Mouse (Mus musculus) limb, embryonic 14.5 days (tissue): ENCODE results near the gene Ccdc122. TPM values are rescaled to one million over a fixed set of nuclear protein-coding genes. Genes with fewer than 3 reads are reported as not detected.

ENCODE experiments used
- ATAC-seq: fragments of 200-750 bp; cut with Nextera tagmentation; 2 replicates; pipeline ENCODE4 v1.8.0; 2017; ENCODE audit warnings: low read depth, moderate number of reproducible peaks, moderate TSS enrichment; ENCODE audit not compliant: low FRiP score
- DNase-seq: peaks from one replicate; pipeline ENCODE4 v3.0.0-alpha.2; 2015; ENCODE audit warnings: low spot score
- H3K27ac ChIP-seq: fragments of 300-500 bp; sonication (generic); replicated peaks from 2 replicates; pipeline ENCODE4 v1.5.1; 2014; ENCODE audit warnings: low read depth, mild to moderate bottlenecking, low read length, moderate library complexity, mixed read lengths
- H3K27me3 ChIP-seq: fragments of 300-500 bp; sonication (generic); 2 replicates; pipeline ENCODE4 v1.6.1; 2014; ENCODE audit warnings: low read length, mixed read lengths; ENCODE audit not compliant: control insufficient read depth, insufficient read depth
- H3K36me3 ChIP-seq: fragments of 300-500 bp; sonication (generic); 2 replicates; pipeline ENCODE4 v1.6.1; 2014; ENCODE audit warnings: mild to moderate bottlenecking, low read length, moderate library complexity, mixed read lengths; ENCODE audit not compliant: control insufficient read depth, insufficient read depth
- H3K4me1 ChIP-seq: fragments of 300-500 bp; sonication (generic); 2 replicates; pipeline ENCODE4 v1.6.1; 2014; ENCODE audit warnings: antibody characterized with exemption, low read length, mixed read lengths; ENCODE audit not compliant: control insufficient read depth, insufficient read depth
- H3K4me2 ChIP-seq: fragments of 300-500 bp; sonication (generic); replicated peaks from 2 replicates; pipeline ENCODE4 v1.6.1; 2014; ENCODE audit warnings: low read depth, mild to moderate bottlenecking, low read length, moderate library complexity; ENCODE audit not compliant: severe bottlenecking
- H3K4me3 ChIP-seq: fragments of 300-500 bp; sonication (generic); replicated peaks from 2 replicates; pipeline ENCODE4 v1.5.1; 2014; ENCODE audit warnings: low read length
- H3K9ac ChIP-seq: fragments of 300-500 bp; sonication (generic); 2 replicates; pipeline ENCODE4 v1.6.1; 2014; ENCODE audit warnings: mild to moderate bottlenecking, low read depth, low read length, moderate library complexity; ENCODE audit not compliant: severe bottlenecking
- H3K9me3 ChIP-seq: fragments of 300-500 bp; sonication (generic); 2 replicates; pipeline ENCODE4 v1.6.1; 2016; ENCODE audit warnings: low read length; ENCODE audit not compliant: control insufficient read depth
- POLR2A ChIP-seq: fragments of 200-500 bp; IDR thresholded peaks from 2 replicates; pipeline ENCODE4 v1.8.0; 2012; ENCODE audit warnings: inconsistent platforms, mild to moderate bottlenecking, moderate library complexity, borderline replicate concordance; ENCODE audit not compliant: insufficient read depth, insufficient read length; ENCODE audit errors: extremely low read depth
- WGBS: fragments of 180-500 bp; shearing (Covaris S2); extraction: QIAGEN DNeasy Blood & Tissue Kit; methylation state at CpG from one replicate; pipeline ENCODE4 v1.1.7; 2014; 5-methylcytosine and 5-hydroxymethylcytosine counted together
- polyA plus RNA-seq, 2 experiments: library from polyadenylated mRNA; depleted of rRNA in 1 of 2; stranded (reverse) in 1 of 2; unstranded in 1 of 2; fragments of >200 nt; fragmentation: Nextera tagmentation in 1 of 2; extraction: Ambion mirVana in 1 of 2; gene quantifications; 2 replicates each; pipeline versions ENCODE4 v1.2.1 to v1.2.3; 2012 to 2014

The Ccdc122 gene
- polyA plus RNA-seq, 2 experiments, result 2.9 to 5.2 TPM

- 90% methylated on average over 5 of the region's 5 CpGs for WGBS
- Histone ChIP-seq H3K27me3 (no peaks in the 10 kb centered on the region), H3K27ac (no peak overlapping the region), H3K9me3 (no peaks in the 10 kb centered on the region), H3K4me1 (0 out of 2 replicates have a peak, but pooled peaks cover 3% of the 10 kb centered on the region), H3K36me3 (no peaks in the 10 kb centered on the region), H3K4me2 (no peak overlapping the region), H3K9ac (no peak overlapping the region), H3K4me3 (no peak overlapping the region)
- DNase-seq, result no peak
- ATAC-seq, result no peak
- TF ChIP-seq POLR2A, result no peak
Observed at GRCm38 (mm10) chr14:77030808-77031207, 5.8 kb upstream of the Ccdc122 start.

GRCm38 (mm10) chr14:77032433-77032832, 4.1 kb upstream of the Ccdc122 start:
- H3K27ac ChIP-seq, result no peak overlapping the region
- no peak overlapping the region for H3K4me3 ChIP-seq
- H3K4me1 ChIP-seq, result 0 out of 2 replicates have a peak, but pooled peaks cover 3% of the 10 kb centered on the region
- no peak overlapping the region for H3K9ac ChIP-seq
- no peaks in the 10 kb centered on the region for H3K27me3 ChIP-seq
- no peak for ATAC-seq
- no peaks in the 10 kb centered on the region for H3K36me3 ChIP-seq
- H3K4me2 ChIP-seq, result no peak overlapping the region
- WGBS, result 79% methylated on average over 5 of the region's 5 CpGs
- DNase-seq, result no peak
- no peaks in the 10 kb centered on the region for H3K9me3 ChIP-seq
- TF ChIP-seq POLR2A, result no peak

- Histone ChIP-seq H3K4me3 (no peak overlapping the region), H3K36me3 (no peaks in the 10 kb centered on the region), H3K4me2 (no peak overlapping the region), H3K27ac (no peak overlapping the region), H3K4me1 (0 out of 2 replicates have a peak, but pooled peaks cover 3% of the 10 kb centered on the region), H3K27me3 (no peaks in the 10 kb centered on the region), H3K9me3 (no peaks in the 10 kb centered on the region), H3K9ac (no peak overlapping the region)
- no peak for DNase-seq
- WGBS, result 93% methylated on average over 3 of the region's 3 CpGs
- TF ChIP-seq POLR2A, result no peak
- no peak for ATAC-seq
Observed at GRCm38 (mm10) chr14:77033391-77033790, 3.2 kb upstream of the Ccdc122 start.

GRCm38 (mm10) chr14:77034175-77034915, 2.2 kb upstream of the Ccdc122 start:
- Histone ChIP-seq H3K9ac (no peak overlapping the region), H3K27me3 (no peaks in the 10 kb centered on the region), H3K9me3 (no peaks in the 10 kb centered on the region), H3K4me3 (no peak overlapping the region), H3K4me1 (0 out of 2 replicates have a peak, but pooled peaks cover 3% of the 10 kb centered on the region), H3K36me3 (no peaks in the 10 kb centered on the region), H3K27ac (no peak overlapping the region), H3K4me2 (no peak overlapping the region)
- DNase-seq (no peak), ATAC-seq (no peak)
- 63% methylated on average over 7 of the region's 7 CpGs for WGBS
- no peak for TF ChIP-seq POLR2A

GRCm38 (mm10) chr14:77034970-77035369, 1.6 kb upstream of the Ccdc122 start:
- 0 out of 2 replicates have a peak, but pooled peaks cover 3% of the 10 kb centered on the region for H3K4me1 ChIP-seq
- TF ChIP-seq POLR2A, result no peak
- no peak overlapping the region for H3K4me2 ChIP-seq
- DNase-seq, result no peak
- ATAC-seq, result no peak
- whole genome bisulfite sequencing, result 83% methylated on average over 8 of the region's 8 CpGs
- no peak overlapping the region for H3K4me3 ChIP-seq
- no peaks in the 10 kb centered on the region for H3K27me3 ChIP-seq
- H3K9me3 ChIP-seq, result no peaks in the 10 kb centered on the region
- no peak overlapping the region for H3K27ac ChIP-seq
- no peak overlapping the region for H3K9ac ChIP-seq
- no peaks in the 10 kb centered on the region for H3K36me3 ChIP-seq
